Mouse (Mus musculus) spleen, postnatal 14 days (tissue): ENCODE data around the gene Antxr1.
A peak's percentile ranks its signal among the peaks of the same experiment; 100 is the strongest.
"Not testable (repeated sequence)": the region's sequence is repeated elsewhere in the genome, so short reads cannot be mapped to it uniquely, and the experiment has no call there.

Experiments used
- DNase-seq, 2 experiments: peaks; one replicate each; pipeline ENCODE4 v3.0.0; 2021 to 2022; ENCODE audit warnings: low spot score in 2 of 2

The Antxr1 gene

DNA sequence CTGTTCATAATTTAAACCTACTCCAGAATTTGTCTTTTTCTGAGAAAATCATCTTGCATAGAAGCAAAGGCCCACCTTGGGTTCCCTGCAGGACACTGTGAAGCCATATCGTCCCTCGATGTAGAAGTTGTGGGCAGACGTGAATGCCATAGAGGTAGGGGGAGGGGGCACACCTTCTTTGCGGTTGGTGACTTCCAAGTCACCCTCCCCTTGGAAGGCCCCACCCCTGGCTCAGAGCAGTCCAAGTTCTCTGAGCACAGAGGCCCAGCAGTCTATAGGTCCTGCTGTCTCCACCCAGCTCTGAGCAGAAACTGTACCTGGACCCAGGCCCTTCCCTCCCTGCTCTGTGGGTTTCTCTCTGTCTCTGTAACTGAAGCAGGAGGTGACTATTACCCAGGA lies 233.7 kb downstream of the Antxr1 start:
- no peak for DNase-seq

DNA sequence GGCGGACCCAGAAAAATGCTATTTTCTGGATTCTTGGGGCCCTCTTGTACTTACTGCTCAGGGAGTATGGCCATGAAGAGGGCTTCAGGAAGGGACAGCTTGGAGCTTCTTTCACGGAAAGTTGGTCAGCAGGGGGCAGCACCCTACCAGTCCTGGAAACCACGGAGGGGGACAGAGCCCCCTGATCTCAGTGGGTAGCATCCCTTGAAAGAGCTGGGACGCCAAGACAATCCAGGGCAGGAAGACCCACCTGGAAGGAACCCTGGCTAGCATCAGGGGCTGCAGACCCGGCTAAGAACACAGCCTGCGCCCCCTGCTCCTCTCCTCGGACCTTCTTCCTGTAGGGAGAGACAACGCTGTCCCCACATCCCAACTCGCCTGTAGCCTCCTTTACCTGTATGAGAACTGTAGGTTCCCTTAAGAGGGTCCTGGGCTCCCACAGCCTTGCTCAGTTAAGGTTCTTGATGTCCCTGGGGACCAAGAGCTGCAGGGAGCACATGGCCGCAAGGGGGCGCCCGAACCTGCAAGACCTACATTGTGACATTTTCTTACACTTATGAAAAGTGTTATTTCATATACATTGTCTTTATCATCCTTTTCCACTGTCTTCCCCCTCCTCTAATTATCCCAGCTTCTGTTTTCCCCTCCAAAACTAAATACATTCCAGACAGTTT lies 234.2 kb downstream of the Antxr1 start:
- DNase-seq: peak; percentile 69 to 83

GRCm38 (mm10) chr6:87100297-87101020 lies 235.2 kb downstream of the Antxr1 start:
- no peak for DNase-seq

DNA sequence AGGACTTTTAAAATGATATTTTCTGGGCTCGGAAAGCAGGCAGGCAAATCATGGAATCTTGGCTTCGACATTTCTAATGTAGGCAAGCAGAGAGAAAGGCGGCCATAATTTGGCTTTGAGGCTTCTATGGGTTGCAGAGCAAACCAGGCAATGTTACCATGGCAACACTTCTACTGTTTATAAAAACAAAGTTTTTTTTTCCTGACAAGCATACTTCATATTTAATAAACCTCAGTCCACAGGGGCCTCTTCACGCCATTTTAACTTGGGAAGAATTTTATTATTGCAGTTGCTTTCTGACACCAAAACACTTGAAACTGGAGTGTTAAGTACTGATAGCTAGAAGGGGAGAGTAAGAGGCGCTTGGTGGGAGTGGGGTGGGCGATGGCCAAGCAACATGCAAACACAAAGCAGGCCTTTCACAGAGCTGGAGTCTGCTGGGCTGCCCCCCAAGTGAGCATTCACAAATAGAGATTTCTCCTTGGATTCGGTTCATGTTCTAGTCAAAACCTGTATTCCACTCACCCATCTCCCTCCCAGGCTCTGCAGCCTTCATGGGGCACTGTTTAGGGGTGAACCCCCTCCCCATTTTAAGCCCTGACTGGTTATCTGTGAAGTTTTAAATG lies 235.8 kb downstream of the Antxr1 start:
- no peak for DNase-seq

GRCm38 (mm10) chr6:87099261-87099660 lies 236.4 kb downstream of the Antxr1 start:
- no peak for DNase-seq

GRCm38 (mm10) chr6:87093631-87094030 lies 242.0 kb downstream of the Antxr1 start:
- DNase-seq: not testable (repeated sequence)

- DNase-seq: no peak
Observed at GRCm38 (mm10) chr6:87092476-87092875, 243.1 kb downstream of the Antxr1 start.

GRCm38 (mm10) chr6:87090877-87091276 lies 244.7 kb downstream of the Antxr1 start:
- DNase-seq: no peak

DNA sequence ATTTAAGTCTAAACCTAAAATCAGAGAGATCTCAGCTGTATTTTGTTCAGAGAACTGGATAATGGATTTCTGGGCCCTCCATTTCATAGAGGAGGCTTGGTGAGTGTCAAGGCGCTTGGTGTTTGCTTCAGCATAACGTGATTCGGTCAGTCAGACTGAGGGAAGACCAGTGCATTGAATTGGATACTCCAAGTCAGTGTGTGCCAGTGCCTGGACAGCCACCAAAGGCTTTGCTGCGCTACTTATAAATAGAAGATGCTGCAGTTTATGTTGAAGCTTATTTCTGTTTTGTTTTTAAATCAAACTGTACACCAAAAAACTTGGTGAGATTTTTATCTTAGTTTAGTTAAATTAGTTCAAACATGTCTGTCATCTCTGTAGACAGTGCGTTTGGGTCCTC lies 247.3 kb downstream of the Antxr1 start:
- no peak for DNase-seq

DNA sequence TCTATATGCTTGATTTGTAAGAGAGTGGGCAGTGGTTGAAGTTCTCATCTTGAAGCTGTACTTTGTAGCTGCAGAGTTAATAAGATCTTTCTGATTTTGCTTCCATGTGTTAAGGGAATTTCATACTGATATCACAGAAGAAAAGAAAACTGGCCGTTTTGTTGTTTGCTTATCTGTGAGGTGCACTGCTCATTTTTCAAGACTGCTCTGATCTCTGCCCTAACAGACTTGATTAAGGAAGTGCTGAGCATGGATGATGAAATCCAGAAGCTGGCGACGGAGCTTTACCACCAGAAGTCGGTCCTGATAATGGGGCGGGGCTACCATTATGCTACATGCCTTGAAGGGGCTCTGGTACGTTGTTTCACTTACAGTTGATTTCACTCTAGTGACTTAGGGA lies 250.6 kb downstream of the Antxr1 start:
- DNase-seq: no peak
